Mouse (Mus musculus) adrenal gland, postnatal 10 days (tissue): ENCODE measurements around the gene Hcst. TPM values are rescaled to one million over a fixed set of nuclear protein-coding genes. Genes with fewer than 3 reads are reported as not detected.

Experiments used
- DNase-seq: peaks from one replicate; pipeline ENCODE4 v3.0.0; 2021; ENCODE audit warnings: mixed read lengths
- total RNA-seq, 2 experiments: library from RNA; stranded (reverse); gene quantifications; 2 replicates each; pipeline ENCODE4 v1.2.3; 2021

Gene Hcst
- total RNA-seq, 2 experiments from 2014 or later, result 3.7 to 4.9 TPM

DNA sequence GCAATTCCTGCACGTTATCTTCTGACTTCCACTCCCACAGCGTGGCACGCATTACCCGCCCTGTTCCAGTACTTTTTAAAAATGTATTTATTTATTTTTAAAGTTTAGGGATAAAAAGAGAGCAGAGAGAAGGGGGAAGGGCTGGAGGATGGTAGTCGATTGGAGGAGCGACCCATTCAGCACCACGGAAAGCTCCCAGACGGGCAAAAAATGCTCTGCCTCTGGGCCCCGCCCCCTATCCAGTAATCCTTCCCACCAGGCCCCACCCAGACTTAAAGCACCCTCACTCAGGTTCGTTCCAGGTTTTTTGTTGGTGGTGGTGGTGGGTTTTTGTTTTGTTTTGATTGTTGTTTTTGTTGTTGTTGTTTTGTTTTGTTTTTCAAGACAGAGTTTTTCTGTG lies 14.6 kb upstream of the Hcst start:
- peak; percentile 84 for DNase-seq

- DNase-seq, result peak; percentile 74
Observed at GRCm38 (mm10) chr7:30431793-30432192, 12.1 kb upstream of the Hcst start.

GRCm38 (mm10) chr7:30430191-30430590 lies 10.5 kb upstream of the Hcst start:
- DNase-seq, result no peak

DNA sequence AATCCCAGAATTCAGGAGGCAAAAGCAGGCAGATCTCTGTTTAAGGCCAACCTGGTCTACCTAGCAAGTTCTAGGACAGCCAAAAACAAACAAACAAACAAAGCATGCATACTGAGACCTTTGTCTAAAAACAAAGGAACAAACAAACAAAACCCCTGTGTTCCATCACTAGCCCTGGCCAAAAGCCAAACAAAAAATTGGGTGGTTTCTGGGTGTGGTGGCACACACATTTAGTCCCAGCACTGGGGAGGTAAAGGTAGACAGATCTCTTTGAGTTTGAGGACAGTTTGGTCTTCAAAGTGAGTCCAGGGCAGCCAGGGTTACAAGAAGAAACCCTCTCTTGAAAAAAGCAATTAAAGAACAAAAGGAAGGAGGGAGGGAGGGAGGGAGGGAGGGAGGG lies 9.7 kb upstream of the Hcst start:
- no peak for DNase-seq

- peak; percentile 33 for DNase-seq
Observed at GRCm38 (mm10) chr7:30423071-30423641, 3.5 kb upstream of the Hcst start.

DNA sequence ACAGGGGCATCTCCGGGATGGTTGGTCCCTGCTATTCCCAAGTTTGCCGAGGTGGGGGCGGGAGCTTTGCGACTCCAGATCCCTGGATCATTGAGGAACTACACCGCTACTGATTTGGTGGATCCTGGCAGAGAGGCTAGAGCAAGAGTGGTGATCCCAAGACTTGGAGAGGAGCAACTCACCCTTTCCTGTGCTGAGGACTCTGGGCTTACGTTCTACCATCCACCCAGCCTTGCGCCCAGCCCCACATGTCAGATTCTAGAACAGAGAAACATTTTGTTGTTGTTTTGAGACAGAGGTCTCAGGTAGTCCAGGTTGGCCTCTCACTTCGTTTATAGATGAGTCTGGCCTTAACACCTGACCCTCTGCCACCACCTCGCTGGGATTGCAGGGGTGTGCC lies 2.9 kb upstream of the Hcst start:
- DNase-seq, result no peak

DNA sequence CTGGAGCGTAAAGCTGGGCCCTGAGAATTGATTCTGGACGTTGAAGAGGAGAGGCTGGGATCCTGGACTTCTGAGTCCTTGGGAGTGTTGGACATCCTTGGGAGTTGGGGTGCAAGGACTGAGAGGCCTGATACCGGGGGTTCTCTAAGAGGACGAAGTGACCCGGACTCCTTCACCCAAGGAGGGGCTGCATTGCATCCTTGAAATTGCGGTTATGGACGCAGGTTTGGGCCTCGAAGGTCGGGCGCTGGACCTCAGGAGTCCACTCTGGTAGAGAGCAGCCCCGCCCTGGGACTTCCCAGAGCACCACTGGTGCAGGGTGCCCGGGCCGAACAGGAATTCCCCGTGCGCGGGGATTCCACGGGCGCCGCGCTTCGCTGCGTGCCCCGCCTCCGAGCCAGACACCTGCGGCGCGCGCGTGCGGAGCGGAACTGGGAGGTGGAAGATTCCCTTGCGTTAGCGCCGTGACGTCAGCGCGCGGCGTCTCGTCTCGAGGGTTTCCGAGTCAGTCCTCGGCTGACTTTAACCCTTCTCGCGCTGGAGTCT lies 2.3 kb upstream of the Hcst start:
- peak; percentile 91 for DNase-seq

DNA sequence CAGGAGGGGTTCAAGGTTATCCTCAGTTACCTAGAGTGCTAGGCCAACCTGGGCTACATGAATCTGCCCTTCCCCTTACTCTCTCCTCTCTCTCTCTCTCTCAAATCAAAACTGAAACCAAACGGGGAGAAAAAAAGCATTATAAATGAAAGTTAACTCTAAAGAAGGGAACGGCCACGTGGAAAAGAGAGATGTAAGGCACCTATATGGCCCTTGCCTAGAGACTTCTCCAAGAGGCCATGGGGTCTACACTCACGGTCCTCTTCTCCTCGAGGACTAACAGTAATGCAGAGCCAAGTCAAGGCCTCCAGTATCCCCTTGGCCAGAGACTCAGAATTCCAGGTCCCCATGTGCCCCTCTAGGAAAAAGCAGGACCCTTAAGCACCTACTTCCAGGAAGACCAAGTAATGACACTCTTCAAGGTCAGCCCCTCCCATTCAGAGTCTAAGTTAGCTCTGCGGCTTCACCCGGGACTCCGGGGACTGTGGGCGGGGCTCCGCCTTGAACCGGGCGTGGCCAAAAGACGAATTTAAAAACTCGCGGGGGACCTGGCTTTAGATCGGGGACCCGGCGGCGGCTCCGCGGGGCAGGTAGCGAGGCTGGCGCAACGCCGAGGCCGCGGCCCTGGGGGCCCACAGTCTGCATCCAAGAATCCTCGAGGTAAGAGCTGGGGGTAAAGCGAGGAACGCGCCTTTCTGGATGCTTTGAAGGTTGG lies 1.7 kb upstream of the Hcst start, which contains the start of gene Nfkbid:
Gene Nfkbid (plus strand): TSS at position 558 of the 715 bp plus-strand sequence.
- peak; percentile 87 for DNase-seq

GRCm38 (mm10) chr7:30420673-30421072 lies 1.0 kb upstream of the Hcst start:
- no peak for DNase-seq

- DNase-seq, result no peak
Observed at GRCm38 (mm10) chr7:30417856-30418255, 1.8 kb downstream of the Hcst start.

DNA sequence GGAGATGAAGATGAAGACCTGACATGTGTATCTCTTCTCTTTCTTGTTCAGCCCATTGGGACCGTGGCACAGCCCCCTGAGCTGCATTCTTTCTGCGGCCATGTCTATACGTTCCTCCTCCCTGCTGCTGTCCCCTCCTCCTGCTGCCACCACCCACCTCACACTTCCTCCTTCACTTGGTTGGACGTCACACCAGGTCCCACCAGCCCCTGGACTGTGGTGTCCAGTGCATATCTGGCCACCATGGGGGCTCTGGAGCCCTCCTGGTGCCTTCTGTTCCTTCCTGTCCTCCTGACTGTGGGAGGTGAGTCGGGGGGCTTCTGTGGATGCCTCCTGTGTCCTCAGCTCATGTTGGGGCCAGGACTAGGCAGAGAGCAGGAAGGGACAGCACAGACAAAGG lies 6.1 kb downstream of the Hcst start, which contains the start of gene Tyrobp:
Gene Tyrobp (plus strand): TSS at position 165 of the 400 bp plus-strand sequence.
- no peak for DNase-seq

- no peak for DNase-seq
Observed at GRCm38 (mm10) chr7:30412735-30413147, 6.9 kb downstream of the Hcst start.

- DNase-seq, result no peak
Observed at GRCm38 (mm10) chr7:30411023-30411422, 8.6 kb downstream of the Hcst start.

DNA sequence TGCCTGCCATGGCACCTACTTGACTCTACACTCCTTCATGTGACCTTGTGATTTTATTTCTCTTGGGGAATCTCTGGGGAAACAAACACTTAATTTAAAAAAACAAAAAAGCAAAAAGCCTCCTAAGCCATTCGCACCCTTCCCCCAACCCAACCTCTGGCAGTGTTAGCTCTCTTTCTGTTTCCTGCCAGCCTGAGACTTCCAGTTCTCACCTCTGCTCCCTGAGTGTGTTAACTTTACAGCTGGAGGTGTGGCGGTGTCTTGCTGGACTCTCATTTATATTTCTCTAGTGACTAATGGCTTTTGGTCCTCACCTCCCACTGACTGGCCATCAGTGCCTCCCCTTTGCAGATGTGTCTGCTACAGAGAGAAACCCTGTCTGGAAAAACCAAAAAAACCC lies 9.9 kb downstream of the Hcst start:
- DNase-seq, result no peak

DNA sequence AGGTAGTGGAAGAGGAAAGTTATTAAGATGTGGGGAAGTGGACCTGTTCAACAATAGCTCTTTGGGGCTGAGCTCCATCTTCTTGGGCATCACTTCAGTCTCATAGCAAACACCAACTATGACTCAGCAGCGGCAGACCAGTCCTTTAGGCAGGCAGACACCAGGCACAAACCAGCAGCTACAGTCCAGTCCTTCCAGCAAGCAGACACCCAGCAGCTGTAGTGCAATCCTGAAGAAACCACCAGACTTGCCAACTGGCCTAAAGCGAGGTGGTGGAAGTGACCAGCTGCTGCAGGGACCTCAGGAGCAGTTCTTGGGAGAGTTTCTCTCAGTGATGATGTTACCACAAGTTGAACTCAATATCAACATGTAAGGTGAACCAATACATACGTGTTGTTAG lies 11.0 kb downstream of the Hcst start:
- no peak for DNase-seq

- no peak for DNase-seq
Observed at GRCm38 (mm10) chr7:30402343-30402742, 17.3 kb downstream of the Hcst start.

DNA sequence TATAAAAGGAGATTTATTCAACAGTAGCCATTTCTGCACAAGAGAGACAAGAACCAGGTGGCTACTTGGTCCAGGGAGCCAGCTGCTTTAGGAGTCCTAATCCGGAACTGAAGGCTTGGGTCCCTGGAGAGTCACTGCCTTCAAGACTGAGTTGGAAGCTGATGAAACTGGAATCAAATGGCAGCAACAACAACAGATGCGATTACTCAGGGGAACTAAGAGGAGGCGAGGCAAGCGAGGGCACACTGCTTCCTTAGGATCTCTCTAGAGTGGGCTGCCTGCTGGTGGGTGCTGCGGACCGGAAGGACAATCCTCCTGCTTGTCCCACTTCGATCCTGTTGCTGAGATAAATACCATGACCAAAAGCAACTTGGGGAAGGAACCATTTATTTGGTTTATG lies 20.0 kb downstream of the Hcst start:
- no peak for DNase-seq

- DNase-seq, result no peak
Observed at GRCm38 (mm10) chr7:30394871-30395270, 24.8 kb downstream of the Hcst start.

DNA sequence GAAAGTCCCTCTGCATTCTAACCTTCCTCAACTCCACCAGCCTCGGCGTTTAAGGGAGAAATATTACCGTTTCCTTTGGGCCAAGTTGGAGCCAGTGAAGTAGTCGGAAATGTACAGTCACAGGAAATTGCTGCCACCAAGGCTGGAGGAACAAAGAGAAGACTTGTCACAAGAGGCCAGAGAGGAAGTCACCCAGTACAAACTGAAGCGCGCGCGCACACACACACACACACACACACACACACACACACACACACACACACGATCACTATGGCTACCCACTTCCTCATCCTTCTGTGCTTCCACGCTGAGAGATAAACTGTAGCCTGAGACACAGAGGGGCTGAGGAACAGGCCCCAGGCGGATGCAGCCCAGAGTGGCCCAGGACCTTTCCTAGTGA lies 25.3 kb downstream of the Hcst start:
- peak; percentile 50 for DNase-seq

DNA sequence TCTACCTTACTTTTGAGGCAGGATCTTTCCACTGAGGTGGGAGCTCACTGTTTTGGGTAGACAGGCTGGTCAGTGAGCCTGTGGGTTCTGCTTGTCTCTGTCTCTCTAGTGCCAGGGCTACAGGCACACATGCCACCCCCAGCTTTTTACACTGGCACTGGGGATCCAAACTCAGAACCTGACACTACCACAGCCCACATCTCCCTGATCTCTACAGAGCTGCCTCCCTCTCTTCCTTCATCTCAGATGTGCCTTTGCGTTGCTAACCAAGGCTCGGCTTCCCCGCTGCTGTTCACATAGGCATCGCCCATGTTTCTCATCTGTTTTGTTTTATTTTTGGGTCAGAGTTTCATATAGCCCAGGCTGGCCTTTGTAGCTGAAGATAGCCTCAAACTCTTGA lies 26.0 kb downstream of the Hcst start:
- DNase-seq, result no peak

- no peak for DNase-seq
Observed at GRCm38 (mm10) chr7:30392746-30393520, 26.7 kb downstream of the Hcst start.

DNA sequence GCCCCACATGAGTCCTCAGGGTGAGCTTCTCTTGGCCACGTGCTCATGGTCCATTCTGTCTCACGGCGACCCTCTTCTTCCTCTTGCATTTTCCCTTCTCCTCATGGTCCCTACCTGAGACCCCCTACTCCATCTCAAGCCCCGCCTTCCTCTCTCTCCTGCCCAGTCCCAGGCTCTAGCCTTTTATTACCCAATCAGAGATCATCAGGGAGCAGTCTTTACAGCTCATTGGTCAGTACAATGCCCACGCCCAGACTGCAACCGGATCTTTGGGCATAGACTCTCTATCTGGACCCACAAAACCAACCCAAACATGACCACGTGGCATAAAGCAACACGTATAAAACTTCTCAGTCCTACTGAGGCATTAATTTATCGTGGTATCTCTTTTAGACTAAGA lies 35.5 kb downstream of the Hcst start:
- no peak for DNase-seq

DNA sequence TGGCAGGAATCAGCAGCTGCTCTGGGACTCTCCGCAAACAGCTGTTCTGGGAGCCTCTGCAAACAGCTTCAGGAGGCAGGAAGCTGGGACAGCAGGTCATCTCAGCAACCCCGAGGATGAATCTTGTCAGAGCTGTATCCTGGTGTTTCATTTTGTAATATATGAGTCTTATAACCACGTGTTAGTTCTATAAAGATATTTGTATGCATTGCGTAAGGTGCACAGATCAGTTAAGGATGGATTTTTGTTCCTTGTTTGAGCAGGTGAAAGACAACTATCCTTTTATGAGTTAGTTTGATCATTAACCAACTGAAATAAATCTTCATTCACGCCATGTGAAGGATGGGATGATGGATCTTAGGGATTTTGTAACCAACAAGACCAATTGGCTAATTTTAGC lies 39.6 kb downstream of the Hcst start:
- DNase-seq, result no peak
